Mouse (Mus musculus) erythroid progenitor cell, adult 5-6 weeks (primary cell): ENCODE data around the gene Akap13. TPM values are rescaled to one million over a fixed set of nuclear protein-coding genes. Genes with fewer than 3 reads are reported as not detected.

Source experiments
- ATAC-seq: replicated peaks from 2 replicates; pipeline ENCODE4 v1.8.0; 2016; ENCODE audit warnings: moderate number of reproducible peaks, mild to moderate bottlenecking, moderate TSS enrichment, inconsistent platforms; ENCODE audit not compliant: poor library complexity, low FRiP score, severe bottlenecking
- total RNA-seq, 2 experiments: library from RNA; stranded (forward) in 1 of 2; stranded (reverse) in 1 of 2; fragments of 150-400 nt in 1 of 2; fragments of 186-747, 209-891 nt in 1 of 2; gene quantifications; 2 replicates each; pipeline versions ENCODE4 v1.2.3 to v1.2.4; 2015 to 2017; ENCODE audit warnings: low replicate concordance in 2 of 2

Akap13 gene
- total RNA-seq, 2 experiments from 2014 or later = 195 to 563 TPM

DNA sequence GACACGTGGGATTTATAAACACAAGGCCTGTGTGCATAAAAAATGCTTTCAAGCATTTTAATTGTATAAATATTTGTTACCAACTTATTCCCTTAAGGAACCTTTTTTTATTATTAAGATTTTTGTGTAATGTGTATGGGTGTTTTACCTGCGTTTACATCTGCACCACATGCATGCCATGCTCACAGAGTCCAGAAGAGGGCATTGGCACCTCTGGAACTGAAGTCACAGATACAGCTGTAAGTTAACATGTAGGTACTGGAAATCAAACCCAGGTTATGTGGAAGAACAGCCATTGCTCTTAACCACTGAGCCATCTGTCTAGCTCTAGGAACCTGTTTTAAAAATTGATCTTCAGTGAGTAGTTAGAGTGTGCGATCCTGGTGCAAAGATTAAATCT is 232.8 kb downstream of the Akap13 start:
- ATAC-seq = 0 out of 2 replicates have a peak, but pooled peaks have one; percentile 11

GRCm38 (mm10) chr7:75694777-75695176 is 239.4 kb downstream of the Akap13 start:
- ATAC-seq = no peak

DNA sequence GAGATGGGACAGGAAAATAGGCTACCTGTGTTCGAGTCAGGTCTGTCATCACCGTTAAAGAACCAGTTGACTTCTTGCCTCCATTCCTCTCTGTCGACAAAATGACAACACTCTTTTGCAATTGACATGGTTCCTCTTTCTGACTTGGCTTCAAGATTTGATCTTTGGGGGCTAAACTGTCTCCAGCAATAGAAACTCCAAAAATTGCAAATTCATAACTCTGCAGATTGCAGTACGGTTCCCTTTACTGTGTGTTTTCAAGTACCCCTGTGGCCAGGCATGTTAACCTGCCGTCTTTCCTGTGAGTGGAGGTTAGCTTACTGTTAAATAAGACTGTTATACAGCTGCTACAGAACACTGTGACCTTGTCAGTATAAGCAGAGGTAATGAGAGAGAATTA is 244.5 kb downstream of the Akap13 start:
- no peak for ATAC-seq

GRCm38 (mm10) chr7:75700771-75701345 is 245.5 kb downstream of the Akap13 start:
- ATAC-seq = no peak

DNA sequence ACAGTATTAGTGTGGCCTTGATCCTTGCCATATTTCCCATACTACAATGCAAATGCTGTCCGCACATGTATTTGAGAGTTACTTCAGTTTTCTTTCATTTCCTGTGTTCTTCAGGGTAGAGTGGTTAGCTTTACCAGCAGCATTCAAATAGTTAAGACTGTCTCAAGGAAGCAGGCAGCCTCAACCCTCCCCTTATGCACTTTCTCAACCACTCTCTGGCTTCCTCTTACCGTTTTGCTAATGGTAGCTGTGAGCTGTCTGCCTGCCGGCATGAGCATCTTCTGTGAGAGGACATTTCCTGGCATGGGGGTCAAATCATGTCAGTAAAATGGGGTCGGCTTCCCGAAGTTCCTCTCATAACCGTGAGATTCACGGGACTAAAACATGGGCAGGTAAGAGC is 246.4 kb downstream of the Akap13 start:
- no peak for ATAC-seq

DNA sequence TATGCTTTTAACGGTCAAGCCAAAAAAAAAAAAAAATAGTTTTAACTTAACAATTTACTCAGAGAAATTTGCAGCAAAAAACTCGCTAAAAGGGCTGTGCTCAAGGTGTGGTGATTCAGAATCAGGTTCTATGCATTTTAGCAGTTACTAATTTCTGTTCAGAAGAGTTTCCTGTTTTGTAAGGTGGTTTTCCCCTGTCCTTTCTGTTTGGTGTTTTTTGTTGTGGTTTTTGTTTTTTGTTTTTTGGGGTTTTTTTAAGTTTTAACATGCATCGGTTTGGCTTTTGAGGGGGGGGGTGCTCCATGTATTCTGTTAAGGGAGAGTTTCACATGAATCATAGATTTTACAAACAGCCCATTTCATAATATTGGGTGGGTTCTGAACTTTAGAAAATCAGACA is 247.0 kb downstream of the Akap13 start:
- no peak for ATAC-seq

GRCm38 (mm10) chr7:75702966-75703645 is 247.8 kb downstream of the Akap13 start:
- ATAC-seq = no peak

GRCm38 (mm10) chr7:75704862-75705261 is 249.5 kb downstream of the Akap13 start:
- no peak for ATAC-seq

GRCm38 (mm10) chr7:75709936-75710335 is 254.6 kb downstream of the Akap13 start:
- no peak for ATAC-seq

- ATAC-seq = no peak
Observed at GRCm38 (mm10) chr7:75710920-75711319, 255.6 kb downstream of the Akap13 start.

- no peak for ATAC-seq
Observed at GRCm38 (mm10) chr7:75711436-75711835, 256.1 kb downstream of the Akap13 start.

DNA sequence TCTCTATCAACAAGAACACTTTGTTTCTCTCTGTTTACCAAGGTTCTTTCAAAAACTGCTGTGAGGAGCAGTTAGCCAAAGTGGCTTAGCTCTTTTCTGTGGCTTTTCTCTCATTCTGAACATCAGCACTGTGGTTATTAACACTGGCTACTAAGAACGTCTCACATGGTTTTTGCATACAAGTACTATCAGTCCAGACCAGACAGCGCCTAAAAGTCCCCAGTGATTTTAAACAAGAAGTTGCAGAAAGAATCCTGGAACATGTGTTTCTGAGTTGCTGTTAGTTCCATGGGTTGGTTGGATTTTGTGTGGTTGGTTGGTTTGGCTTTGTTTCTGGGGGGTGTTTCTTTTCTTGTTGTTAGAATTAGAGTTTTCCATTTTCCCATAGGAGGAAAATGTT is 257.5 kb downstream of the Akap13 start:
- no peak for ATAC-seq

DNA sequence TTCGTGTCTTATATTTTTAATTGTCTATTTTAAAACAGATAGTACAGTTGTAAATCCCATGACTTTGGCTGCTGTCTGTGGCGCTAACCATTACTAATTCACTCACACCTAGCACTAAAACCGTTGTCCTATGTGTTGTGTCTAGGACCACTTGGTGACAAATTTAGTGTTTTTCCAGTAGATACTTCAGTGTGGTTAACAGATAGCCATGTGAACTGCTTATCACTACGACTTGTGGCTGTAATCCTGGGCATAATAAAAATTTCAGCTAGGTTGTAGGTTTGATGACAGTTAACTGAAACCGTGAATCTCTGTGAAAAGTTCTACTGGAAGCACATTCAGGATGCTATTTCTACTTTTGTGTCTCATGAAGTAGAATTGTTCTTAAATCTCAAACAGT is 258.6 kb downstream of the Akap13 start:
- no peak for ATAC-seq

DNA sequence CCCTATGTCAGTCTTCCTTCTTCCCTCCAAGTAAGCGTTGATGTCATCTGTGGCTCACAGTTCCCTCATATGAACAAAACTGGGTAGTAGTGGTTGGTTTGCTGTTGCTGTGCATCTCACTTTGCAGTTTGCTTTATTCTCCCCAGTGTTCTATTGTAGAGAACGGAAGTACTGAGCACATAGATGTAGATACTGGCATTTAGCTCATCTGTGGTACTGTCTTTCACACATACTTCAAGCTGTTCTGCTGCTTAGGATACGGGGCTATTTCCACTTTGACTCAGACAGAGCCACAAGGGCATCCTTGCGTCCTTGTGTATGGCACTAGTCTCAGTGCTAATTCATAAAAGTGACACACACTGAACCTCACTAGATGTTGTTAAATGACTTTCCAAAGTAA is 259.7 kb downstream of the Akap13 start:
- no peak for ATAC-seq

- no peak for ATAC-seq
Observed at GRCm38 (mm10) chr7:75715939-75716338, 260.6 kb downstream of the Akap13 start.

DNA sequence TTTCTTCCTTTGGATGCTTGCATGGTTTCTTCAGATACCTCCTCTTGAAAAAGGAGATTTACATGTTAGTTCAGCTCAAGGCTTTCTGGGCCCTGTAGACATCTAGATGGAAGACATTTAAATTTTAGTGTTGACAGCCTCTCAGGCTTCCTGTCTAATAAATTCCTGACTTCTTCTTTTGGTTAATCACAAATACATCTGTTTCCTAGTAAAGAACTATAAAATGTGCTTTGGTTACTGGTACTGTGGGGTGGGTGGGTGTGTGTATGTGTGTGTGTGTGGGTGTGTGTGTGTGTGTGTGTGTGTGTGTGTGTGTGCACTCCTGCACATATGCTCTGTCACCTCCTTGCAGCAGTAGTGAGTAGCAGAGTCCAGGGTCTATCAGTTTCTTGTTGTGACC is 262.0 kb downstream of the Akap13 start:
- ATAC-seq = no peak

GRCm38 (mm10) chr7:75721302-75721701 is 266.0 kb downstream of the Akap13 start:
- no peak for ATAC-seq

- no peak for ATAC-seq
Observed at GRCm38 (mm10) chr7:75724012-75724411, 268.7 kb downstream of the Akap13 start.

GRCm38 (mm10) chr7:75725899-75726298 is 270.6 kb downstream of the Akap13 start:
- ATAC-seq = no peak

DNA sequence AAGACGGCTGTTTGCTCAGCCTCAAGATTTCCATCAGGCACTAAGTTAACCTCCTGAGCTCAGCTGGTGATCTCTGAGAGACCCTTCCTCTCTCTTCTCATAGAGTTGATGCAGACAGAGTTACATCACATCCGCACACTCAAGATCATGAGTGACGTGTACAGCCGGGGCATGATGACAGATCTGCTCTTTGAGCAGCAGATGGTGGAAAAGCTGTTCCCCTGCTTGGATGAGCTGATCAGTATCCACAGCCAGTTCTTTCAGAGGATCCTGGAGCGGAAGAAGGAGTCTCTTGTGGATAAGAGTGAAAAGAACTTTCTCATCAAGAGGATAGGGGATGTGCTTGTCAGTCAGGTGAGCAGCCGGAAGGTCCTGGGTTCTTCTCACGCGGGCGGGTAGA is 271.5 kb downstream of the Akap13 start:
- ATAC-seq = no peak

GRCm38 (mm10) chr7:75729652-75730051 is 274.3 kb downstream of the Akap13 start:
- ATAC-seq = no peak

- no peak for ATAC-seq
Observed at GRCm38 (mm10) chr7:75730216-75730615, 274.9 kb downstream of the Akap13 start.
